ENCODE assay signal across 16 mouse cellular contexts in genomic region chr1:133951598-133951997, GRCm38 (mm10). TPM values are rescaled to one million over a fixed set of nuclear protein-coding genes. Genes with fewer than 3 reads are reported as not detected.
A peak's percentile ranks its signal among the peaks of the same experiment; 100 is the strongest.
DNase-seq lines count a peak whose midpoint lies in the region; ATAC-seq and TF ChIP-seq lines count a peak whose summit lies in the region.
"Had no signal": no experiment of that assay in that cellular context is flagged by ENCODE, and none has a peak within 500 bp of the region (broad histone marks: within the 10 kb centered on the region; RNA-seq: fewer than 3 reads in every experiment).

No protein-coding gene starts in this region.

- TF ChIP-seq CTCF in lung, postnatal 0 days (IDR thresholded peaks at IDR 0.05), result no peak

- no peaks in the 10 kb centered on the region for H3K27me3 ChIP-seq in embryonic facial prominence, embryonic 13.5 days
- H3K27me3 ChIP-seq in embryonic facial prominence, embryonic 10.5 days (replicated peaks; ENCODE audit: low read depth, poor library complexity, severe bottlenecking), result 0 out of 2 replicates have a peak, but pooled peaks cover 4% of the 10 kb centered on the region
- no peaks in the 10 kb centered on the region for H3K27me3 ChIP-seq in lung, postnatal 0 days (replicated peaks; ENCODE audit: insufficient read depth, low read length)
- no peaks in the 10 kb centered on the region for H3K27me3 ChIP-seq in liver, embryonic 12.5 days (replicated peaks)
- H3K27me3 ChIP-seq: heart, embryonic 15.5 days; hindbrain, embryonic 15.5 days; midbrain, embryonic 12.5 days had no signal

- no peaks in the 10 kb centered on the region for H3K36me3 ChIP-seq in embryonic facial prominence, embryonic 13.5 days
- no peaks in the 10 kb centered on the region for H3K36me3 ChIP-seq in embryonic facial prominence, embryonic 10.5 days (replicated peaks)
- no peaks in the 10 kb centered on the region for H3K36me3 ChIP-seq in lung, postnatal 0 days (ENCODE audit: insufficient read depth, low read length)
- no peaks in the 10 kb centered on the region for H3K36me3 ChIP-seq in liver, embryonic 12.5 days
- H3K36me3 ChIP-seq: heart, embryonic 15.5 days; hindbrain, embryonic 15.5 days; midbrain, embryonic 12.5 days had no signal

- H3K9me3 ChIP-seq in embryonic facial prominence, embryonic 13.5 days, result no peaks in the 10 kb centered on the region
- no peaks in the 10 kb centered on the region for H3K9me3 ChIP-seq in embryonic facial prominence, embryonic 10.5 days
- H3K9me3 ChIP-seq in lung, postnatal 0 days (ENCODE audit: low read length), result no peaks in the 10 kb centered on the region
- H3K9me3 ChIP-seq in liver, embryonic 12.5 days (replicated peaks), result no peaks in the 10 kb centered on the region
- H3K9me3 ChIP-seq: heart, embryonic 15.5 days; hindbrain, embryonic 15.5 days; midbrain, embryonic 12.5 days had no signal

- no peak for ATAC-seq in embryonic facial prominence, embryonic 13.5 days (ENCODE audit: insufficient number of reproducible peaks, insufficient read depth, low FRiP score, low TSS enrichment, low read depth)
- ATAC-seq in lung, postnatal 0 days, result peak; percentile 58
- ATAC-seq in liver, embryonic 12.5 days, result peak; percentile 92

- H3K4me2 ChIP-seq in embryonic facial prominence, embryonic 13.5 days, result no peak overlapping the region
- no peak overlapping the region for H3K4me2 ChIP-seq in lung, postnatal 0 days (replicated peaks; ENCODE audit: low read depth, low read length)
- peak overlapping the region; percentile 55 for H3K4me2 ChIP-seq in liver, embryonic 12.5 days
- H3K4me2 ChIP-seq: heart, embryonic 15.5 days; hindbrain, embryonic 15.5 days; midbrain, embryonic 12.5 days had no signal

- peaks cover 35% of the 10 kb centered on the region for H3K4me1 ChIP-seq in embryonic facial prominence, embryonic 13.5 days
- H3K4me1 ChIP-seq in embryonic facial prominence, embryonic 10.5 days, result peaks cover 22% of the 10 kb centered on the region
- H3K4me1 ChIP-seq in lung, postnatal 0 days (ENCODE audit: insufficient read depth, low read depth, low read length), result peaks cover 4% of the 10 kb centered on the region; the same call in 1 of the 2 replicates
- H3K4me1 ChIP-seq in liver, embryonic 12.5 days, result peaks cover 75% of the 10 kb centered on the region

- H3K4me3 ChIP-seq in embryonic facial prominence, embryonic 13.5 days, result no peak overlapping the region
- H3K4me3 ChIP-seq in embryonic facial prominence, embryonic 10.5 days, result no peak overlapping the region
- H3K4me3 ChIP-seq in lung, postnatal 0 days (ENCODE audit: low read depth, low read length), result no peak overlapping the region
- no peak overlapping the region for H3K4me3 ChIP-seq in liver, embryonic 12.5 days
- H3K4me3 ChIP-seq: heart, embryonic 15.5 days; hindbrain, embryonic 15.5 days; midbrain, embryonic 12.5 days had no signal

- WGBS in embryonic facial prominence, embryonic 13.5 days, result 56% methylated on average over 6 of the region's 6 CpGs
- 69% methylated on average over 6 of the region's 6 CpGs for WGBS in embryonic facial prominence, embryonic 10.5 days
- 36% methylated on average over 6 of the region's 6 CpGs for whole genome bisulfite sequencing in lung, postnatal 0 days
- 24% methylated on average over 6 of the region's 6 CpGs for WGBS in liver, embryonic 12.5 days (ENCODE audit: insufficient replicate concordance)

- no peak overlapping the region for H3K9ac ChIP-seq in embryonic facial prominence, embryonic 13.5 days
- no peak overlapping the region for H3K9ac ChIP-seq in lung, postnatal 0 days (replicated peaks; ENCODE audit: low read depth)
- peak overlapping the region; percentile 58 for H3K9ac ChIP-seq in liver, embryonic 12.5 days
- H3K9ac ChIP-seq: heart, embryonic 15.5 days; hindbrain, embryonic 15.5 days; midbrain, embryonic 12.5 days had no signal

- no peak for DNase-seq in embryonic facial prominence, embryonic 10.5 days (ENCODE audit: low spot score)
- peak; percentile 36 for DNase-seq in lung, postnatal 0 days (ENCODE audit: low spot score)
- no peak for DNase-seq in lung, postnatal 10 days
- peak; percentile 44 for DNase-seq in yolk sac, embryonic 10.5 days (ENCODE audit: low spot score)
- no peak for DNase-seq in urinary bladder, adult 2 months (ENCODE audit: low spot score)
- no peak for DNase-seq in thymus, postnatal 14 days
- DNase-seq: adrenal gland, adult 2 months; cerebellum, postnatal 14 days; gastrocnemius, postnatal 36 days; right cerebral cortex, postnatal 25 days had no signal

- H3K27ac ChIP-seq in embryonic facial prominence, embryonic 13.5 days, result peak overlapping the region; percentile 7; the same call in 1 of the 2 replicates
- no peak overlapping the region for H3K27ac ChIP-seq in embryonic facial prominence, embryonic 10.5 days (replicated peaks)
- no peak overlapping the region for H3K27ac ChIP-seq in lung, postnatal 0 days (ENCODE audit: low read length)
- H3K27ac ChIP-seq in liver, embryonic 12.5 days, result peak overlapping the region; percentile 86
- H3K27ac ChIP-seq: heart, embryonic 15.5 days; hindbrain, embryonic 15.5 days; midbrain, embryonic 12.5 days had no signal

- TF ChIP-seq EP300 in lung, postnatal 0 days (IDR thresholded peaks at IDR 0.05), result no peak

RNA-seq across cellular contexts. Expression of gene Prelp, which starts 30.4 kb away (rescaled TPM):
- 3.3 and 5.0 TPM in 2 replicates for polyA plus RNA-seq in embryonic facial prominence, embryonic 13.5 days (2015; fragmentation: Nextera tagmentation; extraction: Ambion mirVana)
- polyA plus RNA-seq in embryonic facial prominence, embryonic 10.5 days (2016; fragmentation: Nextera tagmentation; extraction: Ambion mirVana), result 0.74 and 0.91 TPM in 2 replicates
- polyA plus RNA-seq in lung, postnatal 0 days (2015; fragmentation: Nextera tagmentation; extraction: Ambion mirVana), result 6.4 and 7.1 TPM in 2 replicates
- polyA plus RNA-seq in liver, embryonic 12.5 days (2016; fragmentation: Nextera tagmentation; extraction: Ambion mirVana), result 0.69 and 0.81 TPM in 2 replicates
- polyA plus RNA-seq in urinary bladder, adult 2 months (2012; rRNA removed), result 89.1 and 164 TPM in 2 replicates

RNA-seq across cellular contexts. Expression of gene Optc, which starts 43.8 kb away (rescaled TPM):
- polyA plus RNA-seq in embryonic facial prominence, embryonic 13.5 days (2015; fragmentation: Nextera tagmentation; extraction: Ambion mirVana), result 0.81 and 1.0 TPM in 2 replicates
- 0.38 and 0.79 TPM in 2 replicates for polyA plus RNA-seq in embryonic facial prominence, embryonic 10.5 days (2016; fragmentation: Nextera tagmentation; extraction: Ambion mirVana)
- polyA plus RNA-seq in lung, postnatal 0 days (2015; fragmentation: Nextera tagmentation; extraction: Ambion mirVana), result 0.15 and 0.31 TPM in 2 replicates
- 0.10 and 0.11 TPM in 2 replicates for polyA plus RNA-seq in liver, embryonic 12.5 days (2016; fragmentation: Nextera tagmentation; extraction: Ambion mirVana)
- 133 and 156 TPM in 2 replicates for polyA plus RNA-seq in urinary bladder, adult 2 months (2012; rRNA removed)
- polyA plus RNA-seq: kidney, embryonic 14.5 days had no signal

Comparison
In these comparisons a context has a peak if more than half of its experiments do, and no peak if none do; other contexts are left out.
1. H3K27ac ChIP-seq: peak in embryonic facial prominence, embryonic 13.5 days (single experiment) and liver, embryonic 12.5 days (single experiment); none in embryonic facial prominence, embryonic 10.5 days (single experiment) and lung, postnatal 0 days (single experiment).
2. DNase-seq: peak in lung, postnatal 0 days (single experiment) and yolk sac, embryonic 10.5 days (single experiment); none in embryonic facial prominence, embryonic 10.5 days (single experiment), lung, postnatal 10 days (single experiment), urinary bladder, adult 2 months (single experiment) and thymus, postnatal 14 days (single experiment).
3. RNA of gene Prelp, which starts 30.4 kb away (polyA plus RNA-seq): 89.1 to 164 TPM in urinary bladder, adult 2 months; 6.4 to 7.1 TPM in lung, postnatal 0 days, 3.3 to 5.0 TPM in embryonic facial prominence, embryonic 13.5 days, 0.74 to 0.91 TPM in embryonic facial prominence, embryonic 10.5 days and 0.69 to 0.81 TPM in liver, embryonic 12.5 days; every median in the first group is over 10 times any median in the second.
4. RNA of gene Optc, which starts 43.8 kb away (polyA plus RNA-seq): 133 to 156 TPM in urinary bladder, adult 2 months; 0.81 to 1.0 TPM in embryonic facial prominence, embryonic 13.5 days, 0.38 to 0.79 TPM in embryonic facial prominence, embryonic 10.5 days, 0.15 to 0.31 TPM in lung, postnatal 0 days and 0.10 to 0.11 TPM in liver, embryonic 12.5 days; every median in the first group is over 10 times any median in the second.